Mouse (Mus musculus) liver, postnatal 0 days (tissue): ENCODE data around the gene Atp6v0a4. TPM values are rescaled to one million over a fixed set of nuclear protein-coding genes. Genes with fewer than 3 reads are reported as not detected.

Experiments used
- ATAC-seq: fragments of 200-750 bp; cut with Nextera tagmentation; 2 replicates; pipeline ENCODE4 v1.8.0; 2017; ENCODE audit warnings: mild to moderate bottlenecking, moderate library complexity
- DNase-seq: peaks from one replicate; pipeline ENCODE4 v3.0.0-alpha.2; 2016
- H3K27ac ChIP-seq: fragments of 300-500 bp; sonication (generic); 2 replicates; pipeline ENCODE4 v1.5.1; 2014; ENCODE audit warnings: antibody characterized with exemption, moderate library complexity, mild to moderate bottlenecking, low read depth
- H3K27me3 ChIP-seq: fragments of 300-500 bp; sonication (generic); 2 replicates; pipeline ENCODE4 v1.6.1; 2014; ENCODE audit warnings: low read length, control low read depth, mixed read lengths; ENCODE audit not compliant: insufficient read depth
- H3K36me3 ChIP-seq: fragments of 300-500 bp; sonication (generic); replicated peaks from 2 replicates; pipeline ENCODE4 v1.6.1; 2014; ENCODE audit warnings: mild to moderate bottlenecking, control low read depth, low read length, moderate library complexity, mixed read lengths; ENCODE audit not compliant: insufficient read depth
- H3K4me1 ChIP-seq: fragments of 300-500 bp; sonication (generic); 2 replicates; pipeline ENCODE4 v1.6.1; 2014; ENCODE audit warnings: antibody characterized with exemption, mild to moderate bottlenecking, control low read depth; ENCODE audit not compliant: insufficient read depth
- H3K4me2 ChIP-seq: fragments of 300-500 bp; sonication (generic); 2 replicates; pipeline ENCODE4 v1.6.1; 2014; ENCODE audit warnings: low read depth, mild to moderate bottlenecking, low read length, moderate library complexity, mixed read lengths
- H3K4me3 ChIP-seq: fragments of 300-500 bp; sonication (generic); 2 replicates; pipeline ENCODE4 v1.5.1; 2014; ENCODE audit warnings: low read depth, low read length
- H3K9ac ChIP-seq: fragments of 300-500 bp; sonication (generic); replicated peaks from 2 replicates; pipeline ENCODE4 v1.6.1; 2014; ENCODE audit warnings: mild to moderate bottlenecking, moderate library complexity
- H3K9me3 ChIP-seq: fragments of 300-500 bp; sonication (generic); 2 replicates; pipeline ENCODE4 v1.6.1; 2016; ENCODE audit warnings: mild to moderate bottlenecking, control low read depth, low read length, mixed read lengths
- CTCF ChIP-seq: sonication (generic); IDR thresholded peaks from 2 replicates; pipeline ENCODE4 v1.5.1; 2016; ENCODE audit warnings: antibody characterized with exemption, low read depth
- EP300 ChIP-seq: IDR thresholded peaks from 2 replicates; pipeline ENCODE4 v1.6.1; 2016; ENCODE audit warnings: antibody characterized with exemption, low read depth, mild to moderate bottlenecking
- WGBS: fragments of 180-500 bp; shearing (Covaris S2); extraction: QIAGEN DNeasy Blood & Tissue Kit; methylation state at CpG from one replicate; pipeline ENCODE4 v1.1.7; 2014; ENCODE audit not compliant: insufficient replicate concordance; 5-methylcytosine and 5-hydroxymethylcytosine counted together
- polyA plus RNA-seq: library from polyadenylated mRNA; unstranded; fragments of >200 nt; fragmentation: Nextera tagmentation; extraction: Ambion mirVana; gene quantifications from 2 replicates; pipeline ENCODE4 v1.2.1, GENCODE M21; 2015

The Atp6v0a4 gene
- polyA plus RNA-seq, 1 experiment from 2014 or later, result 0.05 TPM

- DNase-seq (no peak), ATAC-seq (no peak)
- Histone ChIP-seq H3K4me2 (no peak overlapping the region), H3K4me1 (peaks cover 3% of the 10 kb centered on the region; the same call in 1 of the 2 replicates), H3K4me3 (no peak overlapping the region), H3K9me3 (peaks cover 2% of the 10 kb centered on the region; the same call in 1 of the 2 replicates), H3K36me3 (no peaks in the 10 kb centered on the region), H3K27ac (no peak overlapping the region), H3K9ac (no peak overlapping the region), H3K27me3 (no peaks in the 10 kb centered on the region)
- no peak for TF ChIP-seq EP300
- TF ChIP-seq CTCF, result no peak
- 87% methylated on average over 3 of the region's 3 CpGs for WGBS
Observed at GRCm38 (mm10) chr6:38073592-38073991, 50.8 kb downstream of the Atp6v0a4 start.

DNA sequence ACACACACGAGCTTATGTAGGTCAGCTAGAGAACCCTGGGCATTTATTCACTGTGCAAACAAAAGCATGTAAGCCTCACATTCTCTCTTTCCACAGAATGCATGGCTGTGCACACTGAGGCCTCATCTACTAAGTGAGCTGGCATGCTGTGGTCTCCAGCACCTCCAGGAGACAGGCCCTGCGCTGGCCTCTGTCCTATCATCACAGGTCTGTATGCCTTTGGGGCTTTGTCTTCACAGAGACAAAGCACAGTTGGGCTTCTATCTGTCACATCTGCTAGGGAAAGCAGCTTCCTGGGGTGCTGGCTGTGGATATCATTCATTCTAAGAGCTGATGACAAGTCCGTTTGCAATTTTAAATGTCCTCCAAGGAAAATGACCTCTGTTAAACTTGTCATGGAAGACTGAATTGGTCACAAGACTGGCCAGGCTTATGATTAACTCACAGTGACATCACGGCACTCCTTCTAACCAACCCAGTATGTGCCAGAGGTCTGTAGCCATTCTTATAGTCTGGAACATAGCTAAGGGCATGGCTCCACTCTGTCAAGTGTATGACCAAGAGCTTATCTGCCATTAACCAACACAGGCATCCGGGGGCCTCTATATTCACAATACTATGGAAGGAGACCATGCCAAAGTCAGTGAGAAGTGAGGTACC, 52.1 kb downstream of the Atp6v0a4 start:
- ATAC-seq, result peak; percentile 55; the same call in 1 of the 2 replicates
- no peaks in the 10 kb centered on the region for H3K27me3 ChIP-seq
- H3K4me1 ChIP-seq, result peaks cover 3% of the 10 kb centered on the region; the same call in 1 of the 2 replicates
- TF ChIP-seq CTCF (no peak), EP300 (no peak)
- no peak overlapping the region for H3K27ac ChIP-seq
- no peak overlapping the region for H3K4me3 ChIP-seq
- WGBS, result 62% methylated on average over 5 of the region's 5 CpGs
- no peak overlapping the region for H3K4me2 ChIP-seq
- no peak overlapping the region for H3K9ac ChIP-seq
- no peaks in the 10 kb centered on the region for H3K36me3 ChIP-seq
- H3K9me3 ChIP-seq, result peaks cover 2% of the 10 kb centered on the region; the same call in 1 of the 2 replicates
- no peak for DNase-seq

DNA sequence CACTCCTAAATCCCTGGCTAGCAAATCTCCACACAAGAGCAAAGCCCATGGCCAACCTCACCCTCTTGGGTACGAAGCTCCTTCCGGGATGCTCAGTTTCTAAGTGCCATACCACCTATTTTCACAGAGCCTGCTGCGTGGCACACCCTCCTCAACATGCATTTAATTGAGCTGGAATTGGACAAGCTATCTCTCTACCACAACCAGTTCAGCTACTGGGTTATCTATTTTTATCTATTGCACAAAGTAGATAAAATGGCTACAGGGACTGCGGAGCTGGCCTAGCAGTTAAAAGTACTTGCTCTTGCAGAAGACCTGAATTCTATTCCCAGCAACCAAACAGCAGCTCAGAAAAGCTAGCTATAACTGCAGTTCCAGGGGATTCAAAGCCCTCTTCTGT, 53.1 kb downstream of the Atp6v0a4 start:
- no peak overlapping the region for H3K27ac ChIP-seq
- H3K9ac ChIP-seq, result no peak overlapping the region
- 55% methylated on average over 4 of the region's 4 CpGs for WGBS
- ATAC-seq (no peak), DNase-seq (no peak)
- no peaks in the 10 kb centered on the region for H3K36me3 ChIP-seq
- no peak overlapping the region for H3K4me3 ChIP-seq
- TF ChIP-seq CTCF, result no peak
- no peak for TF ChIP-seq EP300
- H3K4me2 ChIP-seq, result no peak overlapping the region
- H3K9me3 ChIP-seq, result peaks cover 2% of the 10 kb centered on the region; the same call in 1 of the 2 replicates
- peaks cover 3% of the 10 kb centered on the region; the same call in 1 of the 2 replicates for H3K4me1 ChIP-seq
- no peaks in the 10 kb centered on the region for H3K27me3 ChIP-seq

GRCm38 (mm10) chr6:38066215-38066614, 58.2 kb downstream of the Atp6v0a4 start:
- H3K27ac ChIP-seq, result no peak overlapping the region
- no peak overlapping the region for H3K9ac ChIP-seq
- no peak overlapping the region for H3K4me2 ChIP-seq
- H3K4me1 ChIP-seq, result no peaks in the 10 kb centered on the region
- peak; percentile 66 for DNase-seq
- H3K9me3 ChIP-seq, result peaks cover 3% of the 10 kb centered on the region; the same call in 1 of the 2 replicates
- H3K36me3 ChIP-seq, result no peaks in the 10 kb centered on the region
- H3K4me3 ChIP-seq, result no peak overlapping the region
- ATAC-seq, result peak; percentile 61
- WGBS, result 8% methylated on average over 5 of the region's 5 CpGs
- peak; percentile 82 for TF ChIP-seq CTCF
- TF ChIP-seq EP300, result no peak
- no peaks in the 10 kb centered on the region for H3K27me3 ChIP-seq

DNA sequence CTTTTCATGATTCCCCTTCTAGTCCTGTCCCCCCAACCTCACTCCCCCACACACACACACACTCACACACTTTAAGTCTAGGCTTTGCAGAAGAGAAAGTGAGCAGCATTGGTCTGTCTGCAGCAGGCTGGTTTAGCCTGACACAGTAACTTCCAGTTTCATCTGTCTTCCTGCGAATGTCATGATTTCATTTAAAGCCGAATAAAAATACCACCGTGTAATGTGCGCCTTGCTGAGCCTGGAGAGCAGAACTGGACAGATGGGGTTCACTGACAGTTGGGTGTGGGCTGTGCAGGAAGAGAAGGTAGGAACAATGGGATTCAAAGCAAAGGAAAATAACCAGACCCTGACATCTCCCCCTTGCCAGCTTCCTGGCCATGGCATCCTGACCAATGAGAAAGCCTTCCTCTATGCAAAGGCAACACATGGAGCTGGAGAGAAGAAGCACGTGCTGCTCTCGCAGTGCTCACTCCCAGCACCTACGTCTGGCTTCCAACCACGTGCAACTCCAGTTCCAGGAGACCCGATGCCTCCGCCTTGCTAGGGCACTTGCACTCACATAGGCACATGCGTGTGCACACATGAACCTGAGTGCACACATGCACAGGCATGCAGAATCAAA, 58.8 kb downstream of the Atp6v0a4 start:
- Histone ChIP-seq H3K4me3 (no peak overlapping the region), H3K27me3 (no peaks in the 10 kb centered on the region), H3K9ac (no peak overlapping the region), H3K9me3 (peaks cover 3% of the 10 kb centered on the region; the same call in 1 of the 2 replicates), H3K4me1 (no peaks in the 10 kb centered on the region), H3K27ac (no peak overlapping the region), H3K36me3 (no peaks in the 10 kb centered on the region), H3K4me2 (no peak overlapping the region)
- TF ChIP-seq EP300 (no peak), CTCF (no peak)
- DNase-seq (no peak), ATAC-seq (no peak)
- WGBS, result 60% methylated on average over 11 of the region's 11 CpGs

- WGBS, result 68% methylated on average over 3 of the region's 3 CpGs
- Histone ChIP-seq H3K27ac (no peak overlapping the region), H3K9ac (no peak overlapping the region), H3K36me3 (no peaks in the 10 kb centered on the region), H3K4me1 (no peaks in the 10 kb centered on the region), H3K9me3 (peaks cover 3% of the 10 kb centered on the region; the same call in 1 of the 2 replicates), H3K4me3 (no peak overlapping the region), H3K27me3 (no peaks in the 10 kb centered on the region), H3K4me2 (no peak overlapping the region)
- no peak for TF ChIP-seq EP300
- no peak for TF ChIP-seq CTCF
- no peak for DNase-seq
- no peak for ATAC-seq
Observed at GRCm38 (mm10) chr6:38065122-38065500, 59.3 kb downstream of the Atp6v0a4 start.
